11 mouse cellular contexts compared by ENCODE assay signal in the genomic region with DNA sequence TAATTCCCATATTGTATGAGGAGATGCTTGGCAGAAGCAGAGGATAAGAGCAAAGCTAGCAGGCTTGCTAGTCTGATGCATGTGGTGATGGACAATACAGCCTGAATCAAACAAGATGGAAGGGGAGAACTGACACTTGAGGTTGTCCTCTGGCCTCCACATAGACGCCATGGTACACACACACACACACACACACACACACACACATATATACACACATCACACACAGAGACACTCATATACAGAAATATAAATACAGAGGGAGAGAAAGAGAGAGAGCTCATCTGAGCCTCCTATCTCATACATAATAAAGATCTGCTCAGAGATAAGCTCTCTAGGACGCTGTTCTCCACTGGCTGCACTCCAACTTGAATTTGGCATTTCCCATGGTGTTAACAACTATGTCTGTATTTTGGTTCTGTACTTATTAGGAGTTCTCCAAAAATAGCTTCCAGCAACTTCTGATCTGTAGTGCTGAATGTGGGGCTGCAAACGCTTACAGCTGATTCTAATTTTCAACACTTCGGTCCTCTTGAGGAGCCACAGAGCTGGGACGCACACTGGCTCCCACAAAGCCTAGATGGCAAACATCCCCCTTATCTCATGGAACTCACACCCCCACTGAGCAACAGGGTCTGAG.
DNase-seq lines count a peak whose midpoint lies in the region; ATAC-seq and TF ChIP-seq lines count a peak whose summit lies in the region.
"Had no signal": no experiment of that assay in that cellular context is flagged by ENCODE, and none has a peak within 500 bp of the region (broad histone marks: within the 10 kb centered on the region; RNA-seq: fewer than 3 reads in every experiment).

No protein-coding gene starts in this region.

- H3K4me2 ChIP-seq in forebrain, embryonic 16.5 days (ENCODE audit: low read length), result no peak overlapping the region
- H3K4me2 ChIP-seq in lung, embryonic 15.5 days, result no peak overlapping the region
- H3K4me2 ChIP-seq in hindbrain, embryonic 14.5 days (replicated peaks), result no peak overlapping the region
- H3K4me2 ChIP-seq: intestine, embryonic 15.5 days; neural tube, embryonic 13.5 days had no signal

- H3K4me3 ChIP-seq in forebrain, embryonic 16.5 days (replicated peaks; ENCODE audit: low read length), result no peak overlapping the region
- H3K4me3 ChIP-seq in forebrain, embryonic 10.5 days, result no peak overlapping the region
- H3K4me3 ChIP-seq in lung, embryonic 15.5 days, result no peak overlapping the region
- H3K4me3 ChIP-seq in layer of hippocampus, adult 2 months, result no peak overlapping the region
- no peak overlapping the region for H3K4me3 ChIP-seq in hindbrain, embryonic 14.5 days (replicated peaks; ENCODE audit: low read length)
- H3K4me3 ChIP-seq: intestine, embryonic 15.5 days; neural tube, embryonic 13.5 days had no signal

- no peaks in the 10 kb centered on the region for H3K4me1 ChIP-seq in forebrain, embryonic 16.5 days (replicated peaks; ENCODE audit: control insufficient read depth, insufficient read depth, low read length)
- H3K4me1 ChIP-seq in forebrain, embryonic 10.5 days, result no peaks in the 10 kb centered on the region
- H3K4me1 ChIP-seq in lung, embryonic 15.5 days, result no peaks in the 10 kb centered on the region
- H3K4me1 ChIP-seq in hindbrain, embryonic 14.5 days (replicated peaks; ENCODE audit: control insufficient read depth, insufficient read depth, low read length), result no peaks in the 10 kb centered on the region
- H3K4me1 ChIP-seq: neural tube, embryonic 13.5 days had no signal

- no peak for DNase-seq in forebrain, embryonic 10.5 days (ENCODE audit: extremely low spot score, low spot score)
- DNase-seq in lung, postnatal 14 days, result no peak
- DNase-seq in layer of hippocampus, adult 2 months (ENCODE audit: low spot score in 2 of 2), result peak; percentile 68 to 74
- peak; percentile 36 to 37 for DNase-seq in right cerebral cortex, postnatal 36 days (ENCODE audit: low spot score in 2 of 2)
- DNase-seq in hindbrain, embryonic 14.5 days (ENCODE audit: low spot score), result no peak
- DNase-seq in spleen, postnatal 14 days (ENCODE audit: low spot score in 2 of 2), result no peak
- DNase-seq: cerebellum, adult 9-10 months had no signal

- no peaks in the 10 kb centered on the region for H3K36me3 ChIP-seq in forebrain, embryonic 16.5 days (ENCODE audit: control insufficient read depth, insufficient read depth)
- no peaks in the 10 kb centered on the region for H3K36me3 ChIP-seq in forebrain, embryonic 10.5 days (replicated peaks)
- no peaks in the 10 kb centered on the region for H3K36me3 ChIP-seq in lung, embryonic 15.5 days
- H3K36me3 ChIP-seq in hindbrain, embryonic 14.5 days (replicated peaks; ENCODE audit: control insufficient read depth, insufficient read depth), result no peaks in the 10 kb centered on the region
- H3K36me3 ChIP-seq: intestine, embryonic 15.5 days; neural tube, embryonic 13.5 days had no signal

- H3K9ac ChIP-seq in forebrain, embryonic 16.5 days (replicated peaks; ENCODE audit: low read depth, low read length), result no peak overlapping the region
- no peak overlapping the region for H3K9ac ChIP-seq in lung, embryonic 15.5 days
- H3K9ac ChIP-seq in hindbrain, embryonic 14.5 days, result no peak overlapping the region
- H3K9ac ChIP-seq: intestine, embryonic 15.5 days; neural tube, embryonic 13.5 days had no signal

- 59% methylated on average over 5 of the region's 5 CpGs for WGBS in forebrain, embryonic 16.5 days
- 87% methylated on average over 5 of the region's 5 CpGs for WGBS in forebrain, embryonic 10.5 days
- WGBS in lung, embryonic 15.5 days, result 24% methylated on average over 5 of the region's 5 CpGs
- WGBS in hindbrain, embryonic 14.5 days, result 83% methylated on average over 5 of the region's 5 CpGs

- ATAC-seq in forebrain, embryonic 16.5 days, result peak; percentile 74
- peak; percentile 83 for ATAC-seq in lung, embryonic 15.5 days (ENCODE audit: borderline replicate concordance, extremely low read depth, low FRiP score, low TSS enrichment)
- no peak for ATAC-seq in hindbrain, embryonic 14.5 days (ENCODE audit: low FRiP score)
- ATAC-seq: intestine, embryonic 15.5 days had no signal

- H3K27me3 ChIP-seq in forebrain, embryonic 16.5 days (replicated peaks; ENCODE audit: control insufficient read depth, insufficient read depth, low read length), result no peaks in the 10 kb centered on the region
- H3K27me3 ChIP-seq in forebrain, embryonic 10.5 days (ENCODE audit: poor library complexity, severe bottlenecking), result no peaks in the 10 kb centered on the region
- H3K27me3 ChIP-seq in lung, embryonic 15.5 days, result no peaks in the 10 kb centered on the region
- H3K27me3 ChIP-seq in hindbrain, embryonic 14.5 days (ENCODE audit: control insufficient read depth, insufficient read depth, low read length), result no peaks in the 10 kb centered on the region
- H3K27me3 ChIP-seq: intestine, embryonic 15.5 days; neural tube, embryonic 13.5 days had no signal

- no peak for TF ChIP-seq CTCF in layer of hippocampus, adult 2 months (conservative IDR thresholded peaks at IDR 0.05)

- H3K27ac ChIP-seq in forebrain, embryonic 16.5 days (ENCODE audit: low read length), result no peak overlapping the region
- H3K27ac ChIP-seq in forebrain, embryonic 10.5 days, result no peak overlapping the region
- peak overlapping the region; percentile 20; the same call in 1 of the 2 replicates for H3K27ac ChIP-seq in lung, embryonic 15.5 days
- no peak overlapping the region for H3K27ac ChIP-seq in layer of hippocampus, adult 2 months
- no peak overlapping the region for H3K27ac ChIP-seq in hindbrain, embryonic 14.5 days
- H3K27ac ChIP-seq: intestine, embryonic 15.5 days; neural tube, embryonic 13.5 days had no signal

- H3K9me3 ChIP-seq in forebrain, embryonic 16.5 days (ENCODE audit: control insufficient read depth, low read length), result no peaks in the 10 kb centered on the region
- no peaks in the 10 kb centered on the region for H3K9me3 ChIP-seq in forebrain, embryonic 10.5 days
- no peaks in the 10 kb centered on the region for H3K9me3 ChIP-seq in lung, embryonic 15.5 days
- no peaks in the 10 kb centered on the region for H3K9me3 ChIP-seq in hindbrain, embryonic 14.5 days (ENCODE audit: control insufficient read depth, low read length)
- H3K9me3 ChIP-seq: intestine, embryonic 15.5 days; neural tube, embryonic 13.5 days had no signal

Comparison
In these comparisons a context has a peak if more than half of its experiments do, and no peak if none do; other contexts are left out.
1. DNase-seq: peak in layer of hippocampus, adult 2 months (2 of 2) and right cerebral cortex, postnatal 36 days (2 of 2); none in forebrain, embryonic 10.5 days (single experiment), lung, postnatal 14 days (single experiment), hindbrain, embryonic 14.5 days (single experiment) and spleen, postnatal 14 days (0 of 2).